Mouse (Mus musculus) left cerebral cortex, adult 8-10 months (tissue): ENCODE measurements at regions not wholly inside any gene's neighbourhood (a gene's known extent, or its start where the extent isn't known, plus 50 kb on each side); places are given as distances from the start of the nearest gene placed in this dataset.

ENCODE experiments used
- DNase-seq, 2 experiments: peaks; one replicate each; pipeline ENCODE4 v3.0.0; 2022; ENCODE audit warnings: low spot score in 2 of 2

DNA sequence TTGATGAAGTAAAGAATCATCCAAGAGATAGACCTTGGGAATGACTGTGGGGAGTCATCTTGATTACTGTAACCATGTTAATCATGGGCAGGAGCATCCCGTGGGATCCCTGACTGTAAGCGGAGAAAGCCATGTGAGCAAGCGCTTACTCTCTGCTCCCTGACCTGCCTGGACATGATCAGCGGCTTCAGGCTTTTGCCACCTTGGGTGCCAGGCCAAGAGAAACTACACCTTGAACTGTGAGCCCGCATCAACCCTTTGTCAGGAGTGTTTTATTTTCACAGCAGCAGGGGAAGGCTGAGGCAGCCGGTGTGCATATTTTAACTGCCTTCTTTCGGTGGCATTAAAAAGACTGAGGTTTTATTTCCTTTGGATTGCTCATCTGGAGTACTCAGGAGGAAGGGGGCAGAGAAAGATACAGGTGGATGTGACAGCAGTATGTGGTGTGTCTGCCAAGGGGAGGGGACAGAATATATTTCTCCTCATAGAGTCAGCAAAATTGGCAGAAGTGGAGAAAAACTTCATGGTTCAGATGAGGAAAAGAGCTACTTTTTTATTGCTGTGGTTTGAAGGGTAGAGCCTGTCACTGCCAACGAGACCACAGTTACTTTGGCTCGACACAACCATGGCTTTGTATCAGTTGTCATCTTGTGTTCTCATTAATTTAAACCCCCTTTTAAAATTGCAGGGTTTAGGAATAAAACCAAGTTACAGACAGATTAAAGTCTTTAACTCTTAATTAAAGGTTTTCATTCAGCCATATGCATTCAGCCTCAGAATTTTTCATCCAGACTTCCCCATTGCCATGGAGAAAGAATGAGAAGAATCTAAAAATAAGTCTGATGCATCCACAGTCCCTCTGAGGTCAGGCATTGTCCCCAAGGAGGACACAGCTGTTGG, 208.1 kb upstream of the Ercc4 start:
- DNase-seq: no peak

DNA sequence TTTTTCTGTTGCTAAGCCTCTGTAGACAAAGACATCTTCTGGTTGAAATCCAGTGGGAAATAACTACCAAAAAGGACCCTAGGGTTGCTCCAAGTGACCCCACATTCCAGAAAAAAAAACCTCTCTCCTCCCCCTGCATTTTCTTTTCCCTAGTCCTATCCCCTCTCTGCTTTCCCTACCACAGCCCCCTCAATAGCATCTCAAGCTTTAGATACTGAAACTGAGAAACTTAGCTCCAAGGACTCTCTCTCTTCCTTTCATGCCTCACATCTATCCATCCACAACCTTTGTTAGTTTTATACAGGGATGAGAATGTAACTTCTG, 207.5 kb upstream of the Ercc4 start:
- DNase-seq: no peak

DNA sequence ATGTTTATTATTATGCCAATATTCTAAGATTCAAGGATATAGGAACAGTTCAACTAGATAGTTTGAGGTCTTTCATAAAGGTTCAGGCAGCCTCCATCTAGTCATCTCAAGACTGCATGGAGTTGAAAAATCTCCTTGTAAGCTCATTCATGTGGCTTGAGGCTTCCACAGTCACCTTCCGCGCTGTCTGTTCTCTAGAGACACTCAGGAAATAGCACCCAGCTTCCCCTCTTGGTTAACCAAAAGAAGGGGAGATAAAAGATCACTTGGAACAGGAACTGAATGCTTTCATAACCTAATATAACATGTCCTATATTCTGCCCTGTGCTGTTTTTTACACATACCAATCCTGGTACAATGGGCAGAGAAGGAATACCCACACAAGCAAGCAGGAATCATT, 206.3 kb upstream of the Ercc4 start:
- DNase-seq: no peak

DNA sequence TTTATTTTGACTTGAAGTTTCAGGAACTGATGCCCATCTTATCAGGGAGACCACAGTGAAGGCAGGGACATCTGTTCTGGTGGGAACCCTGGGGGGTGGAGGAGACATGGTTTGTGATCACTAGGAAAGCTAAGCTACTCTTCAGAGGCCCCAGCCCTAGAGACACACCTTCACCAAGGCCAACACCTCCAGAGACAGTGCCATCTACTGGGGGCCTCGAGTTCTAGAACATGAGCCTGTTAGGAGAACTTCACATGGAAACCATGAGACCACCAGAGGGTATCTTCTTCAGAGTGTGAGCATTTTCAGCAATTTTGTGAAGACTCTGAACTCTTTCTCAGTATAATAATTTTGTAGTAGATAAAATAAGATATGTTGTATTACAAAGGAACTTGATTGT, 204.5 kb upstream of the Ercc4 start:
- no peak for DNase-seq

DNA sequence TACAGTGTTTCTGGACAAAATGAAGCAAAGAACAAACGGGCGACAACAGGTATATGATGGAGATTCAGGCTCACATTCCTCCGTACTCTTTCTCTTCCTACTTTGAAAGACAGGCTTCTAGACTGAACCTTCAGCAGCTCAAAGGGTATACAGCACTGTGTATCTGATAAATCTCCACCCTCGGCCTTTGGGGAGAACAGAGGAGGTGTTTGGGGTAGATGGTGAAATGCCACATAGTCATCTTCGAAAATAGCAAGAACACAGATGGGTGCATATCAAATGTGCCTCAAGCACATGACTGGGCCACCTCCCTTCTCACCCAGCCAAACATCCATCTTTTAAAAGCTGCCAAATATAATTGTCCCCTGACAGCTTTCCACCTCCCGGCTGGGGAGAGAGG, 184.8 kb upstream of the Ercc4 start:
- DNase-seq: no peak

DNA sequence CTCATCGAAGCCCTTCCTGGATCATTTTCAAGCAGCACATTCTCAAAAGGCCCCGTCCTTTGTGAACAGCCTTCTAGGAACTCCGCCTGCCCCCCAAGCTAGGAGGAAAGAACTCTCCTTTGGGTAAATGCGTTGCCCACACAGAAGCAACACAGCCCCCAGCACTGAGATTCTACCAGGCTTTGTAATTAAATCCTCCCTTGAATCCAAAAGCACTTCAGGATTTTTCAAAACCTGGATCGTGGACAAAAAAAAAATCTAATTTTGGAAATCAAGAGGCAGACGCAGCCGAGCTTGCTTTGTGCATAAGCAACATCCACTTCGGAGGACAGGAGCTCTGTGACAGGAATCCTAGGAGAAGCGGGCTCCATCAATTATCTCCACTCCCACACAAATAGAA, 183.6 kb upstream of the Ercc4 start:
- peak in 1 of 2 experiments; percentile 45 for DNase-seq

DNA sequence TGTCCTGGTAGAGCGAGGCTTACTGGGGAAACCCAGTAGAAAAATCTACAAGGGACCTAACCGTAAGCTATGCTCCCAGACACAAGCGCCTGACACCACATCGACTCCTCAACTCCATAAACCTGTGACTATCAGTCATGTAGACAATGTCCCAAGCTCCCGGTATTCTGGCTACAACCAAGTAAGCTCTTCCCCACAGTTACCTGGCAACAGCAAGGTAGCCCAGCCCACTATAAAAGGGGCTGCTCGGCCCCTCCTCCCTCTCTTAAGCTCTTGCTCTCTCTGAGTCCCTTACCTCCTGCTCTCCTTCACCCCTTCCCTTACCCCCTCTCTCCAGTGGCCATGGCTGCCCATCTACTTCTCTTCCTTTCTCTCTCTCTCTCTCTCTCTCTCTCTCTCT, 178.4 kb upstream of the Ercc4 start:
- no peak for DNase-seq

DNA sequence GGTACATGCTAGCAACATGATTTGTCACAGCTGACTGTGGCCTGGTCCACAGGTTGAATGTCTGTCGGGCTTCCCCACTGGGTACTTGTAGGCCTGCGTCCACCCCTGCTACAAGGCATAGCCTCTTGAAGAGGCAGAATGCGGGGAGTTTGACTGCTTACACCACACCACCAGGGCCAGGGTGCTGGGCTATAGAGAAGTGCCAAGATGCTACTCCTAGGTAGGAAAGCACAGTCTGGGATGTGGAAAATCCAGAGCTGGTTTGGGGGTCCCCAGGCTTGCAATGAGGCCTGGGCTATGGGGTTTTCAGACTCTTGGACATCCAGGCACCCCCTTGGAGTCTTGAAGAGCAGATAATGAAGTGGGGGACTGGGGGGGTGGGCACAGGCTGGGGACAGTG, 176.5 kb upstream of the Ercc4 start:
- DNase-seq: no peak

DNA sequence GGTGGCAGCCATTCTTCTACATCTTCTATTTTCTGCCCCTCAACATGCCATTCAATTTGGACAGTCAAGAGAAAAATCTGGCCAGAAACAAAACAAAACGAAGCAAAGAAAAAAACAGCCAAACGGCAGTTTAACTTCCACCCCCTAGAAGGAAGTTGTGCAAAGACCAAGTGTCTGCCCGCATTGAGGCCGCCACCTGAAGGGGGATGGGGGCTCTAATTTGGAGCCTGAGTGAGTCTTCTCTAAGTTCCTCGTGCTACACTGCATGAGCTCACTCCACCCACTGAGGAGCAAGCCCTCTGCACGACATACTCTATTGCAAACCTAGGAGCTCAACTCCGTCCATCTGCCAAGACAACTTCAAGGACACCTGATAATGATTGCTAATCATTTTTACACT, 174.9 kb upstream of the Ercc4 start:
- no peak for DNase-seq

DNA sequence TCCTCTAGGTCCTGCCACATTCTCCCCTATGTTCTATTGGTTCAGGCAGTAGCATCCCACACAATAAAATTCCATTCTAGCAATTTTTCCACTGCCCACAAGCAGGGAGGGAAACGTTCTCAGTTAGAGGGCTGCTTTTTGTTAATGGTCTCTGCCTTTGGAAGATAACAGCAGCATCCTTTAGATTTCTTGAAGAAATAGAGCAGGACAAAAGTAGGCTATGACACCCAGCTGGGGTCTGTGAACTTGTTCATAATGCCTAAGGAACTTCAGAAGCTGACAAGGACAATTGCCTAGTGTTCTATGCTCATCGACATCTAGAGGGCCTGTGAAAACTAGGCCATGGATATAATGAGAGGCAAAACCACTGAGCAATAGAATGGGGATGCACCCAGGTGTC, 174.2 kb upstream of the Ercc4 start:
- DNase-seq: no peak

DNA sequence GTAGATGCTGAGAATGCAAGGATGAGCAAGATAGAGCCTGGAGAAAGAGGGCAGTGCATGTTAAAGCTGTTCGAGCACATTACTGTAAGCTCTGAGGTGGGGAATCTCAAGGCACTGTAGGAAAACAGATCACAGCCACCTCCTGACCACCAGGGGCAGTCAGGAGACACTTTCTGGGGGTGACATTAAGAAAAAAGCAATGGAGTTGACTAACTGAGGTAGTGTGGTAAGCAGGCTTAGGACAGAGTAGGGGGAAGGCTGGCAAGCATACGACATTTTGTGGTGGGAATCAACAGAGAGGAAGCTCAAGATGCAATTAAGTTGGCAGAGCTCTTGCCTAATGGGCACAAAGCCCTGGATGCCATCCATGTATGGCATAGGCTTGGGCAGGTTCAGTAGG, 172.9 kb upstream of the Ercc4 start:
- no peak for DNase-seq

DNA sequence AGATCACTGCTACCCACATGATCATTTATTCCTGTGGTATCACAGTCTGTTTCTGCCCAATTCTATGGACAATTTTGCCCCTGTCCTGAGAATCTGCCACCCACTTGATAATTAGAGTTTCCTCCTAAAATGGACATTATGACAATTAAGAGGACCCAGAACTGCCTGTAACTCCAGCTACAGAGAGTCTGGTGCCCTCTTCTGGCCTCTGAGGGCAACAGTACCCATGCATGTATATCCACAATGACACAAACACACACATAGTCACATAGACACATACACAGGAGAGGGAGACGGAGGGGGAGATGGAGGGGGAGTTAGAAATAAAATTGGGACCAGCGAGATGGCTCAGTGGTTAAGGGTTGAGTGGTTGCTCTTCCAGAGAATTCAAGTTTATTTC, 170.9 kb upstream of the Ercc4 start:
- no peak for DNase-seq

DNA sequence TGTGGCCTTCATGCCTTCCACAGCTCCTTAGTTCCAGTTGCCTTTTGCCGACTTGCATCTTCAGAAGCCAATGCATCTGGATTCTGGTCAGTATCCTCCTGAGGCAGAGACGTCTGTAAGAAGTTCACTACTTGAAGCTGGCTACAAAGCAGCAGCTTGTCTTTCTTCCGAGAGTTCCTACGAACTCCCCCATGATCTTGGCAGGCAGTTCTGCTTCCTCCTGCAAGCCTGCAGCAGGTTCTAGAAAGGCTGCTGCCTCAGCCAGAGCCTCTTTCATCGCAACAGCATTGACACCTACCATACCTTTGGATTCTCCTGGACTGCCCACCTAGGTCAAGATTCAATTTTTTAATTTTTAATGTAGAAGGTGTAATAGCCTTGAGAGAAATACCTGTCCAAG, 158.3 kb upstream of the Ercc4 start:
- no peak for DNase-seq

DNA sequence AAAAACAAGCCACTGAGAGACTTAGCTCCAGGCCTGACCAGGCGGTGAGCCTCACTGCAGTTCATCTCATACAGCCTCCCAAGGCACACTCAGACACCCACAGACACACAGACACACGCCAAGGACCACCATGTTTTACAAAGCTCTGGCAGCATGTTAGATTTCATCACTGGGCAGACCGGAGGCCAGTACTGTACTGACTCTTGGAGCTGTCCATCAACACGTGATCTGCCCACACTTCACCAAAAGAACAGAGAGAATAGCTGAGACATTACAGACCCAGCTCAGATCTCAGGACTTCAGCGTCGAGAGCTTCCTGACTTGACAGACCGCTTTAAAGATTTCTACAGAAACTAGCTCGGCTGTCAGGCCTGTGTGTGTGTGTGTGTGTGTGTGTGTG, 155.5 kb upstream of the Ercc4 start:
- no peak for DNase-seq

DNA sequence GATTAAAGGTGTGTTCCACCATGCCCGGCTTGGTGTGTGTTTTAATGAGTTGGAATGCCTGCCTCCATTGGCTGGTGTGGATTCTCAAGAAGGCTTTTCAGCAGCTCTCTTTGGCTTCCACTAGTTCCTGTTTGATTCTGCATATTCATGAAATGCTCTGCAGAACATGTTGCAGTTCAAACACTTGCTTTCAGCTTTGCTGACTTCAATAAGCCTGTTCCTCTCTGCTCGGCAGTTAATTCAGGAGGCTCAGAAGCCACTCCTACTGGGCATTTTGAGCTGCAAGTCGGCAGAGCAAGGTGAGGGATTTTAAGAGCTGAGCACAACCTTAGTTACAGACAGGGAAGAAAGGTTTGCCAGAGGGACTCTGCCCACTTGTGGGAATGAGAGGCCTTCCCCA, 153.1 kb upstream of the Ercc4 start:
- DNase-seq: no peak

DNA sequence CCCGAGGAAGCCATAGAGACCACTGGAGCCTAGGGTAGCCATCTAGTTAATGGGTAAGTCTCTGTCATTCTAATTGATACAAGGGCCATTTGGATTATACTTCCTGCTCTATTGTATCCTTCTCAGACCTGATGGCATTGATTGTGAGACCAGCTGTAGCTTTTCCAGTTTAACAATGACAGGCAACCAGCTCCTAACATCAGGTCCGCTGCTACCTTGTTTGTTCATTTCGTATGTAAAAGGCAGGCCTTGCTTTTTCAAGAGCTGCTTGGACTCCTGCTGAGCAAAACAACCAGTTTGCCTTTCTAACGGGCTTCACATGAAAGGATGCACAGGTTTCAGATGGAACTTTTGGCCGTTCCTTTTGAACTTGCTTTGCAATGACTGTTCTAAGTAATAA, 148.6 kb upstream of the Ercc4 start:
- DNase-seq: no peak

DNA sequence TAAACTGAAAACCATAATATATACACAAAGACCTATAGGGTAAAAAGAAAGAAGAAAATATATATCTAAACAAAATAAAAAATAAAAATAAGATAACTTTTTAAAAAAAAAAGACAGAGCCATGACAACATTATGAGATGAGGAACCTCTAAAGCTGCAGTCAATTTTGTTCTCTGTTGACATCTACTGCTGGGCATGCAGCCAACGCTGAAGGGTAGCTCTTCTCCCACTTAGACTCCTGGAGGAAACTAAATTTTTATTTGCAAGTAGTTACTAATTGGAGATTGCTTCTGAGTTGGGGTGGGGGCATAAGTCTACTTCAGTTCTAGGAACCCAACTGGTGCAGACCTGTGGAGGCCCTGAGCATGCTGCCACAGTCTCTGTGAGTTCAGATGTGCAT, 126.8 kb upstream of the Ercc4 start:
- DNase-seq: no peak

DNA sequence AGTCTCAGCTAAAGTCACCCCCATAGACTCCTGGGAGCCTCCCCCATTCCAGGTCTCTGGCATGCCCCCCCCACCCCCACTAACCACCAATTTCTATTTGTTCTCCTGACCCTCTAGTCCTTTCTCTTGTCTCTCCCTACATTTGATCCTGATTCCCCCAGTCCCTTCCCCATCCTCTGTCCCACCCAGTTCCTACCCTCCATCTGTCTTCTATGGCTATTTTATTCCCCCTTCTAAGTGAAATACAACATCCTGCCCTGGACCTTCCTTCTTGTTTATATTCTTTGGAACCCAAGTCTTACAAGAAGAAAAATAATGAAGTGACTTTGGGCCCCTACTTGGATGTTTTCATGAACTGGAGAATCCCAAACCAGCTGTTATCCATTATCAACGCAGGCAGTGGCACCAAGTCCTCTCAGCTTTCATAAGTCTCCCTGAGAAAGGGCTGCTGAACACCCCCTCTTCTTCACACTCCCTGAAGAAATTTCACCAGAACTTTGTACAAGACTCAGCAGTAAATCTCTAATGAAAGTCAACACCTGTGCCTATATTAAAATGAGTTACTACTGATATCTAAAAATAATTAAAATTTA, 108.1 kb upstream of the Ercc4 start:
- DNase-seq: no peak

DNA sequence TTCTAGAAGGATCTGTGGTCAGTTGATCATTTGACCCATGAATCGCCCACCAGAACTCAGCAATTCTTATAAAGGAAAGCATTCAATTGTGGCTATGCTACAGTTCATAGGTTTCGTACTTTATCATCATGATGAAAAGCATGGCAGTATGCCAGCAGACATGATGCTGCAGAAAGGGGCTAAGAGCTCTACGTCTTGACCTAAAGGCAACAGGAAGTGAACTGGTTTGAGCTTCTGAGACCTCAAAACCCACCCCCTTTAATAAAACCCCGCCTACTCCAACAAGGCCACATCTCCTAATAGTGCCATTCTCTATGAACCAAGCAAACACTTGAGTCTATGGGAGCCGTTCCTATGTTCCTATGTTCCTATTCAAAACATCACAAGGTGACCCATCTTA, 96.6 kb upstream of the Ercc4 start:
- no peak for DNase-seq

DNA sequence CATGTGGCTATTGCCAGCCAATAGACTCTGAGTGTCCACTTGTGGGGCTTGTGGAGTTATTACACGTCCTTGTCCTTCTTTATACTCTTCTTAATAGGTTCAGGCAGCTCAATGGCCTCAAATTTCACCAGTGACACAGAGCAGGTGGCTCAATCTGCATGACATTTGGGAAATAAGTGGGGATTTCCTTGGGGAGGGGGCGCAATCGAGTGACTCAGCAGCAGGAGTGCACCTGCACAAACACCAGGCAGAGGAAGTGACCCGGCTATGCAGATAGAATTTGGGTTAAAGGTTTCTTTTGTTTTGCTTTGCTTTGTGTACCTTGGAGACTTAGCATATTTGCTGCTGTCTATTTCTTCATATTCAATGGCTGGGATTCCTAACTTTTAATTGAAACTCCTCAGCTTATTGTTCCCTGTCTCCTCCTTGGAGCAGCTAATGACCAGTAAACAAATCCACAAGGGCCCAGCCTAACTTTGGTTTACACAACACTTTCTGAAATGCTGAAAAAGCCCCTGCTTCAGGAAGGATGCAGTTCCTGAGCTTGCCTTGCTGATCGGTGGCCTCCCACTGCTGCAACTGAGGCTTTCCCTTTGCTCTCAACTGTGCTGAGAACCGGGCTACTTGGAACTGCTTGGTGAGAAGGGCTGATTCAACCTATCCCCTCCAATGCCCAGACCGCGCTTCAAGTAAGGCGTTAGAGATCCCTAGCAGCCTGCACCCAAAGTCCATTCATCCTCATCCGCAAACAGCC, 95.4 kb upstream of the Ercc4 start:
- no peak for DNase-seq

DNA sequence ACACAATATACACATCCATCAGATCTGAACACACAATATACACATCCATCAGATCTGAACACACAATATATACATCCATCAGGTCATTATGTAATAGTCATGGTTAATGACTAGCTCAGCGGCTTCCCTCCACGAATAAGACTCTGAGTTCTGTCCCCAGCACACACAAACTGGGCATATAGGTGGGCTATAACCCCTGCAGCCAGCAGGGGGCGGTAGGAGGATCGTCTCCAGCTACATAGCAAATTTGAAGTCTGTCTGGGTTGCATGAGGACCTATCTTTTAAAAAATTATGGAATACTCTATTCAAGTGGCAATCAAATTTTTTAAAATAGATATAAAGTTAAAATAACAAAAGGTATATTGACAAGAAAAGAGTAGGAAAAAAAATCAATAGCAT, 86.6 kb upstream of the Ercc4 start:
- no peak for DNase-seq

DNA sequence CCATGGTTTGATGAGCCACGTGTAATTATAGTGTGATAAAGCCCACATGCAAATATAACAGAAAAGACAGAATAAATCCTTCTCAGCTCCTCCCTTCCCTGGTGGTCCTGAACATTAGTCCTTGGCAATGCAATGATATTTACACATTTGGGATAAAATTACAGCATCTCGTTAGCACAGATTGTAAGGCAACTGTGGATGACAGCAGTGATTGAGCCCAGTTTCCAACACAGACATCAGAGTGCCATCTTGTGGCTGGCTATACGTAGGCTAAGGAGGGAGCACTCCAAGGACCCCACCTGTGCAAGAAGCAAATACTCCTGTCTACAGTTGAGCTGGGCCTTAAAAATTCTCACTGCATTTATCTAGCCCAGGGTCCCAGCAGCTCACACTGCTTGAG, 84.1 kb upstream of the Ercc4 start:
- DNase-seq: peak in 1 of 2 experiments; percentile 8

DNA sequence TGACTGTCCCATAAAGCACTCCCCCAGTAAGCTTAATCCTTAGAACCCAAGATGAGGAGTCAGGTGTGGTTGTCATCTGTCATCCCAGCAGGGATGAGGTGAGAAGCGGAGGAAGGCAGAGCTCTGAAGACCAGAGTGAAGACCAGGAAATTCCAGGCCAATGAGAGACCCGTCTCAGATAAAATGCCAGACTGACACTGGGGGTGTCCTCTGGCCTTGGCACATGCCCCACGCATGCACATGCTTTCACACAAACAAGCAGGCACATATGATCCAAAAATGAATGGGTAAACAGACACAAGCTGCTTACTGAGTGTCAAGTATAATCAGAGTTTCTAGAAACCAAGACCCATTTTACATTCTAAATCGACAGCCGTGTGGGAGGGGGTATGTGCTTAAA, 75.3 kb upstream of the Ercc4 start:
- no peak for DNase-seq
